Mouse (Mus musculus) cerebellum, adult 2 months (tissue): Measurements from ENCODE around the gene Tmem169.

Experiments
- CTCF ChIP-seq: fragments of 200-500 bp; IDR thresholded peaks from 2 replicates; pipeline ENCODE4 v1.5.1; 2011; ENCODE audit warnings: low read depth, mild to moderate bottlenecking, control low read depth, low read length, moderate library complexity, borderline replicate concordance; ENCODE audit not compliant: insufficient read depth
- POLR2A ChIP-seq: fragments of 200-500 bp; IDR thresholded peaks from 2 replicates; pipeline ENCODE4 v1.6.1; 2011; ENCODE audit warnings: low read length, control low read depth, borderline replicate concordance; ENCODE audit not compliant: insufficient read depth

GRCm38 (mm10) chr1:72238016-72238580 is 46.1 kb upstream of the Tmem169 start:
- TF ChIP-seq CTCF (no peak), POLR2A (no peak)
